Mouse (Mus musculus): Measurements from ENCODE around the gene Nupl1.

The Nupl1 gene

GRCm38 (mm10) chr14:60251281-60252003 is at the start of gene Nupl1, which contains the start of gene Gm49336:
Nupl1 (minus strand) TSS chr14:60251431.
Gm49336 (minus strand) TSS chr14:60251507.
- TF ChIP-seq GATA4 (IDR thresholded peaks at IDR 0.05; ENCODE audit: insufficient replicate concordance, low read length) = peak; percentile 48; the same call in 1 of the 2 replicates

DNA sequence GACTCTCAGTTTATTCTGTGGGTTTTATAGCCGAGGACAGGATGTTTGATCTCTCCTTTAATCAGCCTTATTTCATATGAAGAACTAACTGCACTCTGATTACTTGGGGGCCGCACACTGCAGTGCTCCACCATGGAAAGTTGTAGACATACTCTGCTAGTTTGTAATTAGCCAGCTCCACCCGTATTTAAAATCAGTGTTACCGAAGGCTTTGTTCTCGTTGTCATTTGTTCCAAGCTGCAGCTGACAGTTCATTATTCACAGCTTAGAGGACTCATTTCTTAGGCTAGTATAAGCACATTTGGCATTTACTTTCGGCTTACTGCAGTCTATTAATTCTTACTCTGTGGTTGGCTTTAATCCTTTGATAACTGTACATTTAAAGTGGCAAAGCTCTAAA is 49.8 kb upstream of the Nupl1 start:
- no peak for TF ChIP-seq GATA4 (IDR thresholded peaks at IDR 0.05; ENCODE audit: insufficient replicate concordance, low read length)

- no peak for TF ChIP-seq GATA4 (IDR thresholded peaks at IDR 0.05; ENCODE audit: insufficient replicate concordance, low read length)
These were observed 49.2 kb upstream of the Nupl1 start for GRCm38 (mm10) chr14:60300224-60300991.

- no peak for TF ChIP-seq GATA4 (IDR thresholded peaks at IDR 0.05; ENCODE audit: insufficient replicate concordance, low read length)
These were observed 44.3 kb upstream of the Nupl1 start for GRCm38 (mm10) chr14:60295531-60295930.

- TF ChIP-seq GATA4 (IDR thresholded peaks at IDR 0.05; ENCODE audit: insufficient replicate concordance, low read length) = no peak
These were observed 39.1 kb upstream of the Nupl1 start for GRCm38 (mm10) chr14:60290363-60290762.

DNA sequence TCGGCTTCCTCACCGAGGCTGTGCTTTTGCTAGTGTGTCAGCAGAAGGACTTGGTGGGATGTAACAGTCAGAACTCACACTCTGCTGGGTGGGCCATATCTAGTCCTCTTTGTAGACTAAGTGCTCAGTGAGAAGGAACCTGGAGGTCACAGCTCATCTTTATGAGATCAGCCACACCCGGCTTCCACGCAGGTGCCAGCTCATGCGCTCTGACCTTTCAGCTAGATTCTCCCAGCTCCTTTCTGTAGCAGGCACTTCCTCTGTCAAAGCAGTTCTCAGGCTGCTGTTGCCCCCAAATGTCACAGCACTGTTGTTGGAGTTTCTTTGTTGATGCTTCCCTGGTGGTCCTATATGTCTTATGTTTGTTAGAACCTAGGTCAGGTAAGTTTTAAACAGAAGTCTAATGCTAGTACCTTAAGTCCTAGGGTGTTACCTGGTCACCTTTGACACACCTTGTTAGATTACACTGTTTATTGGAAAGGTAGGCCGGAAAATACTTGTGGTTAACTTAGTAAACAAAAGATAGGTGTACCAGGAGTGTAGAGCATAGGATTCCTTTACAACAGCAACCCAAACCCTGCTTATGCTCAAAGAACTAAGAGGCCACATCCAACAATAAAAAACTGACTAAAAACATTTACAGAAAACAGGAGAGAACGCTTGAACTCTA is 35.1 kb upstream of the Nupl1 start:
- TF ChIP-seq GATA4 (IDR thresholded peaks at IDR 0.05; ENCODE audit: insufficient replicate concordance, low read length) = no peak

DNA sequence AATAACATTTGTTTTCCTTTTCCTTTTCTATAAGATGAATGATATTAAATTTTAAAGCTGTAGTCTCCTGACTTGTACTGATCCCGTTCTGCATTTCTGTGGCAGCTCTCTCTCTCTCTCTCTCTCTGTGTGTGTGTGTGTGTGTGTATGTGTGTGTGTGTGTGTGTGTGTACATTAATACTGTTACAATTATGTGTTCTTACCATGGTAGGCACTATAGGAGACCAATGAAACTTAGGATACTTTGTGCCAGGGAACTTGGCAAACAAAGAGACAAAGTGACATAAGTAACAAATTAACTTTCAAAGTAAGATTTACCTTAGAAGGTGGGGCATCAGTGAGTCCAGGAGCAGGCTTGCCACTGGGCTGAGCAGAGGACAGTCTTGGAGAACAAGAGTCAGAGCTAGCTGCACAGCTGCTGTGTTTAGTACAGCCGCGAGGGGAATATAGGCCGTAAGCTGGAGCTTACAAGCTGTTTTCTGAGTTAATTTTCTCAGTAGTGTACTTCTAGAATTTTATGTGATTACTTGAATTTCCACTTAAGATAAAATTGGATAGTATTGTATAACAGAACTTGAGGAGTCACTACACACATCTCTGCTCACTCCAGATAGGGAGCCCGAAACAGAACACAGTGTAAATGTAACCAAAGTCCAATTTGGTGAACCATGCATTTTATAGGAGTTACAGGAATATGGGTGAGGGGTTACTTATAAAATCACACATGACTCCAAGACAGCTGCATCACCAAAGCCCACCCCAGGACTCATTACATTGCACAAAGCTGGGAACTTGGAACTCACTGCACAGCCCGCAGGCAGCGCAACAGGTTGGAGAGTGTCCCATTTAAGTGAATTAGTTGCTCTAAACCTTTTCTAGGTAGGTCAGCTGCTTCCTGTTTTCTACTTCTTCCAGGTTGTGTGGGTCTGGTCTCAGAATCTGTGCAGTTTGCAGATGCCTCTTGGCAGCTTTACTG is 24.4 kb upstream of the Nupl1 start:
- TF ChIP-seq GATA4 (IDR thresholded peaks at IDR 0.05; ENCODE audit: insufficient replicate concordance, low read length) = no peak

GRCm38 (mm10) chr14:60273346-60273745 is 22.1 kb upstream of the Nupl1 start:
- TF ChIP-seq GATA4 (IDR thresholded peaks at IDR 0.05; ENCODE audit: insufficient replicate concordance, low read length) = no peak

GRCm38 (mm10) chr14:60269333-60269732 is 18.1 kb upstream of the Nupl1 start:
- TF ChIP-seq GATA4 (IDR thresholded peaks at IDR 0.05; ENCODE audit: insufficient replicate concordance, low read length) = no peak

DNA sequence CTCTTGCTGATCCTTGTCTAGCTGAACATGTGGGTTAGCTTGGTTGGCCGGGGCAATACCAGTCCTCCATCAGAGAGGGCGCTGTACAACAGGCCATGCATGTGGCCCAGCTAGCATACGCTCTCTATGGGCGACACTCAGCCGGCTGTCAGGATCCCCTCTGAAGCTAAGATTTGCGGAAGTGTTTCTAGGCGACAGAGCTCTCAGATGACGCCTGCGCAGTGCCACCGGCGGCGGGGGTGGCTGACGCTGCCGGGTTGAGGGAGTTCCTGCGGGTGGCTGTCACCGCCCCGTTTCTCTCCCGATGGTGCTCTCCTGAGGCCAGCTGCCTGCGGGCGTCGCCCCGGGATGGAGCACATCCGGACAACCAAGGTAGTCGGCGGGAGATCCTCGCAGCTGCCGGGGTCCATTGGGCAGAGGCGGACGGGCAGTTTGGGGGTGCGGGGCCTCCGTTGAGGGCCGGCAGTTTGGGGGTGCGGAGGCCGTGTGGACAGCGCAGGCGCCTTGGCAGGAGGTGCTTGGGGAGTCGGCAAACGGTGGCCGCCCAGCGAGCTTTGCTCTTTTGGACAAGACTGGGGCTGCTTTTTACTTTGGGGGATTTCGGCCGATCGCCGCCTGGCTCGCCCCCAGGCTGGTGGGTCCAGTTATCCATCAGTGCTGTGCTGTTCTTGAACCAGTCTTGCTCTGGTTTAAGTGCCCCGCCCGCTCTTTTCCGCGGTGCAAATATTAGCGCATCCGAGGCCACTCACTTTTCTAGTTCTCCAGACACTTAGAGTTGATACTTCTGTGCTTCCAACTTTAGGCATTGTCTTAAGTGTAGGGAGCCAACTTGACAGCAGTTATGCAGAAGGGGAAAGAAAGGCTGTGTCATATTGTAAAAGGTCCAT is 14.0 kb upstream of the Nupl1 start, which contains the start of gene Mtmr6:
Gene Mtmr6 (plus strand): TSS at position 239 of the 887 bp plus-strand sequence.
- TF ChIP-seq GATA4 (IDR thresholded peaks at IDR 0.05; ENCODE audit: insufficient replicate concordance, low read length) = peak; percentile 36; the same call in 1 of the 2 replicates

DNA sequence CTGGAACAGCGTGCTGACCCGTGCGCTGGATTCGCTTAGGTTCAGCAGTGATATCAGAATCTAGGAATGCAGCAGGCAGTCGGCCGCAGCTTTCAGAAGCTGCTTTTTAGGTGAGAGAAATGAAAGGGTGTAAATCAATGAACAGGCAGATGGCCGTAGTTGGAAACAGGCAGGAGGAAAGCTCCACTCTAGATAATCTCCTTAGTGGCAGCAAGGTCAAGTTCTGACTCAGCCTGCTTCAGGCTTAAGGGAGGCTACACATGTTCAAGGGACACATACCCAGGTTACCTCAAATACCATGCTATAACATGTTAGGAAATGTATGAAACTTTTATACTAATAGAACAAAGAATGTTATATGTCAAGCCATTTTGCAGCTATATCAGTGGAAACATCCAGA is 11.1 kb upstream of the Nupl1 start:
- no peak for TF ChIP-seq GATA4 (IDR thresholded peaks at IDR 0.05; ENCODE audit: insufficient replicate concordance, low read length)

- no peak for TF ChIP-seq GATA4 (IDR thresholded peaks at IDR 0.05; ENCODE audit: insufficient replicate concordance, low read length)
These were observed 6.6 kb upstream of the Nupl1 start for GRCm38 (mm10) chr14:60257851-60258250.

DNA sequence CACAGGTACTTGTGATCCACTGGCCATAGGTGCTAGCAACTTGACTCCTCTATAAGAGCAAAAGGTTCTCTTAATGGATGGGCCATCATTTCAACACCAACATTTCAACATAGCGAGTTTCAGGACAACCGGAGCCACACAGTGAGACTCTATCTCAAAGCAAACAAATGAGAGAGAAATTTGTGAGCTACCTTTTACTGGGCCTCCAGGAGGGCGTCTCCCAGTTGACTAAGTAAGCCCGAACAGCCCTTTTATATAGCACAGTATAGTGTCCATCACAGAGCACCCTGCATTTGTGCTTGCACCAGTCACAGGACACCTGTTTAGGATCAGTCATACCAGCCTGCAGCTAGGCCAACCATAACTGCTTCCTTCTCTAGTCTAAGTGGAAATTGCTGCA is 5.9 kb upstream of the Nupl1 start:
- TF ChIP-seq GATA4 (IDR thresholded peaks at IDR 0.05; ENCODE audit: insufficient replicate concordance, low read length) = no peak

GRCm38 (mm10) chr14:60256356-60256755 is 5.1 kb upstream of the Nupl1 start:
- no peak for TF ChIP-seq GATA4 (IDR thresholded peaks at IDR 0.05; ENCODE audit: insufficient replicate concordance, low read length)
